Mouse (Mus musculus) kidney, postnatal 10 days (tissue): Measurements from ENCODE around the gene Agr2.
A peak's percentile ranks its signal among the peaks of the same experiment; 100 is the strongest.

Experiments used
- DNase-seq: peaks from one replicate; pipeline ENCODE4 v3.0.0; 2021; ENCODE audit warnings: mixed read lengths

Agr2 gene

GRCm38 (mm10) chr12:35992711-35993110 lies at the start of gene Agr2:
TSS of gene Agr2 (plus strand) at chr12:35992907.
- no peak for DNase-seq

- no peak for DNase-seq
Observed at GRCm38 (mm10) chr12:35951757-35952156, 41.0 kb upstream of the Agr2 start.

GRCm38 (mm10) chr12:35957235-35957634 lies 35.5 kb upstream of the Agr2 start:
- DNase-seq = no peak

GRCm38 (mm10) chr12:35966098-35966767 lies 26.5 kb upstream of the Agr2 start:
- DNase-seq = no peak

- no peak for DNase-seq
Observed at GRCm38 (mm10) chr12:35966768-35967141, 26.0 kb upstream of the Agr2 start.

GRCm38 (mm10) chr12:35975898-35976297 lies 16.8 kb upstream of the Agr2 start:
- no peak for DNase-seq

- DNase-seq = no peak
Observed at GRCm38 (mm10) chr12:35977633-35978246, 15.0 kb upstream of the Agr2 start.

- no peak for DNase-seq
Observed at GRCm38 (mm10) chr12:35979625-35980024, 13.1 kb upstream of the Agr2 start.

GRCm38 (mm10) chr12:35981732-35982360 lies 10.9 kb upstream of the Agr2 start:
- peak; percentile 35 for DNase-seq

- DNase-seq = no peak
Observed at GRCm38 (mm10) chr12:35983472-35983871, 9.2 kb upstream of the Agr2 start.

GRCm38 (mm10) chr12:35984743-35985142 lies 8.0 kb upstream of the Agr2 start:
- no peak for DNase-seq

- no peak for DNase-seq
Observed at GRCm38 (mm10) chr12:35993583-35993982, 876 bp downstream of the Agr2 start.

- no peak for DNase-seq
Observed at GRCm38 (mm10) chr12:35994098-35994497, 1.4 kb downstream of the Agr2 start.

- peak; percentile 39 for DNase-seq
Observed at GRCm38 (mm10) chr12:35995799-35996198, 3.1 kb downstream of the Agr2 start.

GRCm38 (mm10) chr12:36004714-36005113 lies 12.0 kb downstream of the Agr2 start:
- no peak for DNase-seq

- DNase-seq = no peak
Observed at GRCm38 (mm10) chr12:36007581-36007980, 14.9 kb downstream of the Agr2 start.

- DNase-seq = no peak
Observed at GRCm38 (mm10) chr12:36008364-36009047, 15.8 kb downstream of the Agr2 start.

GRCm38 (mm10) chr12:36013216-36013910 lies 20.7 kb downstream of the Agr2 start:
- no peak for DNase-seq

GRCm38 (mm10) chr12:36017791-36018190 lies 25.1 kb downstream of the Agr2 start:
- no peak for DNase-seq

- no peak for DNase-seq
Observed at GRCm38 (mm10) chr12:36019572-36019971, 26.9 kb downstream of the Agr2 start.

GRCm38 (mm10) chr12:36020081-36020480 lies 27.4 kb downstream of the Agr2 start:
- DNase-seq = no peak

GRCm38 (mm10) chr12:36020710-36021109 lies 28.0 kb downstream of the Agr2 start:
- DNase-seq = no peak

GRCm38 (mm10) chr12:36026126-36026525 lies 33.4 kb downstream of the Agr2 start:
- no peak for DNase-seq
